Mouse (Mus musculus): Measurements from ENCODE around the gene Btrc.
A peak's percentile ranks its signal among the peaks of the same experiment; 100 is the strongest.

DNA sequence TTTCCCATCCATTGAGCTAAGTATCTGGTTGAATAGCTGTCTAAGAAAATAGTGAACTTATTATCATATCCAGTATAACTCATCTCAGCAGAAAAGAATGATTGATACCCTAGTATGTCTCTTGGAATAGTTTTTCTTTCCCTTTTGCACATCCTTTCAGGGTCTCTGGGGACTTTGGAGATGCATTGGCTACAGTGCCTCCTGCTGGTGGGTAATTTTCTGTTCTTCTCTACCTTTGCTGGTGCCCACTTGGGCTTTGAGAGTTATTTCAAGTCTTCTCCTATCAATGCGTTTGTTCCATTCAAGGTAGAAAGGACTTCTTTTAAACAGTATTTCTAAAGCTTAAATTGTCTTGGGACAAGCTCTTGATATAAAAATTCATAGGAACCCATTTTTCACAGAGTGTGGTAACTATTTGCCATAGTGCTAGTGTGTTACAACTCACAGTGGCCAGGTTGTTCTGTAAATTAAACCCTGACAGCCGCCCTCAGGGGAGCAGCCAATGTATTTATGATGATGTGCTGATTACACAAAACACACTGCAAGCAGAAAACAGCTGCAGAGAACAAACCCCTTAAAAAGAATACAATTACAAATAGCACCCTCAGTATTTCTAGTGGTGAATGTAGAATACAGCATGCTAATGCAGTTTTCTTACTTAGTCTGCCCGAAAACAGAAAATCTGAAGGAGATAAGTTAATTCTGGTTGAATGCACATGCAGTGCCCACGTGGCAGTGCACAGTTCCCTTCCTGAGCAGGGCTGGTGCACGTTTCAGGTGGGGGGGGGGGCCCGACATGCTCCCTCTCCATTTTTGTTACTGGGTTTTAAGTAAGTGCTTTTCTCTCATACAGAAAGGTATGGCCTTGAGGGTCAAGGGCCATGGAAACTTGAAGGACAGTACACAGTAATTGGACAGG lies 75.7 kb downstream of the Btrc start:
- TF ChIP-seq CTCF (IDR thresholded peaks at IDR 0.05; ENCODE audit: low read depth) = peak; percentile 59
- TF ChIP-seq EP300 (optimal IDR thresholded peaks at IDR 0.05) = no peak
